Mouse (Mus musculus): ENCODE results near the gene Map4k4.

DNA sequence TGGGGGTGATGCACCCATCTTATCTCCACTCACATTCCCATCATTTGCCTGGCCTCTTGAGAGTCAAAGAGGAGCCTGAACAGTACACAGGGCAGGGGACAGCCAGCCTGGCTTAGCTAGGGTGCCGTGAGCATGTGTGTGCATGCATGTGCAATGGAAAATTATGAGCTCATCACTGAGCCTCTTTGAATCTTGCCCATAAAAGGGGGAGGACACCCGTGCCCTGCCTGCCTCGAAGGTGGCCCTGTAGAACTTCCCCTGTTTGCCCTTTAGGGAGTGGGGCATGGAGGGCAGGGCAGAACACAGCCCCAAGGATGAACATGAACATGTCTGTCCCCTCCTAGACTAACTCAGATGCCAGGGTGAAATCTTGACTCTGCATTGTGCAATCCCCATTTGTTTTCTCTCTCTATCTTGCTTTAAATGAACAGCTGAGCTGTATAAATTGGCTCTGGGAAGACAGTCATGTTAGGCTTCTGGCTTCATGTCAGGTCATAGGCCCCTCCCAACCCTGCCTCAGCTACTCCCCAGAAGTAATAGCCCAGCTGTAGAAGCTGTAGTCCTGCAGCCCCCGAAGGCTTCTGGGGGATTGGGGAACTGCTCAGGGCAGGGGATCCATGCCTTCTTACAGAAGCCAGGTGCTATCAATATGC, 158.5 kb downstream of the Map4k4 start:
- TF ChIP-seq MAFK (IDR thresholded peaks at IDR 0.05; ENCODE audit: borderline replicate concordance, low read depth, low read length) (no peak), GATA1 (IDR thresholded peaks at IDR 0.05; ENCODE audit: low read depth, low read length) (no peak), E2F4 (IDR thresholded peaks at IDR 0.05; ENCODE audit: borderline replicate concordance, low read depth, low read length) (no peak), POLR2A (IDR thresholded peaks at IDR 0.05; ENCODE audit: control insufficient read depth in 1 of 2, insufficient read depth in 1 of 2, low read depth in 1 of 2, low read length in 2 of 2, poor library complexity in 1 of 2) (no peak), NELFE (IDR thresholded peaks at IDR 0.05; ENCODE audit: low read depth, low read length) (no peak), MAZ (IDR thresholded peaks at IDR 0.05; ENCODE audit: low read depth, low read length) (no peak), MAX (IDR thresholded peaks at IDR 0.05; ENCODE audit: low read length) (no peak), CTCF (IDR thresholded peaks at IDR 0.05 in 2 of 3, conservative IDR thresholded peaks at IDR 0.05 in 1 of 3; ENCODE audit: control insufficient read depth in 1 of 3, insufficient read depth in 1 of 3, low read depth in 2 of 3, low read length in 3 of 3, poor library complexity in 1 of 3, severe bottlenecking in 1 of 3) (no peak), ZC3H11A (IDR thresholded peaks at IDR 0.05; ENCODE audit: low read depth, low read length) (no peak), KAT2A (conservative IDR thresholded peaks at IDR 0.05; ENCODE audit: low read depth, low read length) (no peak), CHD2 (IDR thresholded peaks at IDR 0.05; ENCODE audit: low read length) (no peak)

Measured in MEL (cell line).